Mouse (Mus musculus) thymus, adult 2 months (tissue): ENCODE measurements at regions not wholly inside any gene's neighbourhood (a gene's known extent, or its start where the extent isn't known, plus 50 kb on each side); places are given as distances from the start of the nearest gene placed in this dataset.
"Not testable (repeated sequence)": the region's sequence is repeated elsewhere in the genome, so short reads cannot be mapped to it uniquely, and the experiment has no call there.

Experiments
- CTCF ChIP-seq: fragments of 200-500 bp; IDR thresholded peaks from 2 replicates; pipeline ENCODE4 v1.5.1; 2012; ENCODE audit warnings: mild to moderate bottlenecking, control low read depth, low read length, moderate library complexity, borderline replicate concordance; ENCODE audit not compliant: control insufficient read depth, poor library complexity, insufficient read depth; ENCODE audit errors: extremely low read depth
- POLR2A ChIP-seq: fragments of 200-500 bp; IDR thresholded peaks from 2 replicates; pipeline ENCODE4 v1.6.1; 2012; ENCODE audit warnings: mild to moderate bottlenecking, low read length, control low read depth, moderate library complexity; ENCODE audit not compliant: control insufficient read depth, poor library complexity, insufficient read depth; ENCODE audit errors: extremely low read depth

- TF ChIP-seq CTCF, POLR2A: not testable (repeated sequence)
Observed at GRCm38 (mm10) chr16:84644446-84644845, 91.1 kb downstream of the Mrpl39 start.
